Mouse (Mus musculus) layer of hippocampus, postnatal 14 days (tissue): Measurements from ENCODE around the gene Fads6. TPM values are rescaled to one million over a fixed set of nuclear protein-coding genes. Genes with fewer than 3 reads are reported as not detected.
A peak's percentile ranks its signal among the peaks of the same experiment; 100 is the strongest.

Experiments
- DNase-seq, 2 experiments: peaks; one replicate each; pipeline ENCODE4 v3.0.0; 2021 to 2022; ENCODE audit warnings: low spot score in 2 of 2, mixed read lengths in 1 of 2
- total RNA-seq, 2 experiments: library from RNA; stranded (reverse); gene quantifications; 2 replicates each; pipeline ENCODE4 v1.2.3; 2021

The Fads6 gene
- total RNA-seq, 2 experiments from 2014 or later = 10.0 to 10.2 TPM

- DNase-seq = no peak
Measured at GRCm38 (mm10) chr11:115278176-115278575, 19.3 kb downstream of the Fads6 start.

DNA sequence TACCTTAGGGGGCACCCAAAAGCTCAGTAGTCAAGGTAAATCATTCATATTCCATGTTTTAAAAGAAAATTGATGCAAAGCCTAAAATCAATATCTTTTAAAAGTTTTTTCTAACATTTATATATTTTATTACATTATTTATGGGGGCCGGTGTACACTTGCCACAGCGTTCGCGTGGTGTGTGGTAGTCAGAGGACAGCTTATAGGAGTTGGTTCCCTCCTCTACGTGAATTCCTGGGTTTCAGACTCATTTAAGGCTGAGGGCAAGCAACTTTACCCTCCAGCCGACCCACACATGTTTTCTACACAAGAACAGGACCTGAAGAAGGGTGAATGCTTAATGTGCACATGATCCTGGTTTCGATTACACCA lies 19.9 kb downstream of the Fads6 start:
- DNase-seq = no peak

DNA sequence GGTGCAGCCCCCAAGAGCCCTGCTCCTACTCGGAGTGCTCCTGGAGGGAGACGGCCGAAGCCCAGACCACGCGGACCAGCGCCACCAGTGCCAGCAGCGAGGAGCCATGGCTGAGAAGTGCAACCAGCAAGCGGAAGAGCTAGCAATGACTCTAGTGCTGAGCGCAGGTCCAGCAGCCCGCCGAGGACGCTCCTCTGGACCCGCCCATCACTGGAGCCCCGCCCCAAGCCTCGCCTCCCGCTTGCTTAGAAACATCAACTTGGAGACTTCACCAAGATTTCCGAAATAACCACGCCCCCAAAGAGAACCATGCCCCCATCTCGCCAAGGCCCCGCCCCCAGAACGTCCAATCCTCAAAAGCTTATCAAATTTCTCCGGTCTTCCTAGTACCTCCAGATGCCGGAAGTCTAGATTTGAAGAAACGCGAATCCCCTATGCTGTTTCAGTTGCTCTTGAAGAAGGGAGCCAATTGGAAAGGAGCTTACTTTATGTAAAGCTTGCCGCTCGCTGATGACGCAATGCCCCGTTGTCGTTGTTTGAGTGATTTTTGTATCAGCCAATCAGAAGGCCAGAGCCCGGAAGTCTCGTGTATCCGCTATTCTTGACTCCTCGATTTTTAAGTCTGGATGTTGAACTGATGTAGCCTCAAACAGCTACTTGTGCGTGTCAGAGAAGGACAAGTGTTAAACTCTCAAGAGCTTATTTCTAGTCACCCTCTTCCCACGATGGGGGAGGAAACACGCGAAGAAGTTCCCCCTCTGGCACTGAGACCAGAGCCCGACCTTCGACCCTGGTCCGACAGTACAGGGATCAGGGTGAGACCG lies 20.5 kb downstream of the Fads6 start, which contains the start of gene Fdxr:
Fdxr (minus strand) TSS at position 271 of the 824 bp plus-strand sequence.
- peak; percentile 95 to 99 for DNase-seq

- DNase-seq = no peak
Measured at GRCm38 (mm10) chr11:115275954-115276353, 21.5 kb downstream of the Fads6 start.

GRCm38 (mm10) chr11:115275509-115275908 lies 22.0 kb downstream of the Fads6 start:
- DNase-seq = no peak

DNA sequence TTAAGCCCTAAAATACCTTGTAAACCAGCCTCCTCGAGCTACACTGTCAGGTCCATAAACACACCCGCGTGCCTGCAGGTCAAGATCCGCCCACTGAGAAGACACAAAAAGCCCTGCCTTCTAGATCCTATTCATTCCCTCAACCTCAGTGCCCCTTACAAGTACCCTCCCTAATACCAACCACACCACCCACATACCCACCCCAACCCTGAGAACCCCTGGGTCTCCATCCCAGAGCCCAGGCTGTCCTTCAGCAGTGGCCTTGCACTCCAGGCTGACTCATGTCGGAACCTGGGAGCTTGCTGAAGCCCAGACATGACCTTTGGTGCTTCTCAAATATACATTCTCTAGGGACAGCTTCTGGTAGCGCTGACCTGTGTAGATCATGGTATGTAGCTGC lies 22.7 kb downstream of the Fads6 start:
- no peak for DNase-seq

- no peak for DNase-seq
Measured at GRCm38 (mm10) chr11:115274178-115274577, 23.3 kb downstream of the Fads6 start.

GRCm38 (mm10) chr11:115273735-115274134 lies 23.7 kb downstream of the Fads6 start:
- DNase-seq = no peak

DNA sequence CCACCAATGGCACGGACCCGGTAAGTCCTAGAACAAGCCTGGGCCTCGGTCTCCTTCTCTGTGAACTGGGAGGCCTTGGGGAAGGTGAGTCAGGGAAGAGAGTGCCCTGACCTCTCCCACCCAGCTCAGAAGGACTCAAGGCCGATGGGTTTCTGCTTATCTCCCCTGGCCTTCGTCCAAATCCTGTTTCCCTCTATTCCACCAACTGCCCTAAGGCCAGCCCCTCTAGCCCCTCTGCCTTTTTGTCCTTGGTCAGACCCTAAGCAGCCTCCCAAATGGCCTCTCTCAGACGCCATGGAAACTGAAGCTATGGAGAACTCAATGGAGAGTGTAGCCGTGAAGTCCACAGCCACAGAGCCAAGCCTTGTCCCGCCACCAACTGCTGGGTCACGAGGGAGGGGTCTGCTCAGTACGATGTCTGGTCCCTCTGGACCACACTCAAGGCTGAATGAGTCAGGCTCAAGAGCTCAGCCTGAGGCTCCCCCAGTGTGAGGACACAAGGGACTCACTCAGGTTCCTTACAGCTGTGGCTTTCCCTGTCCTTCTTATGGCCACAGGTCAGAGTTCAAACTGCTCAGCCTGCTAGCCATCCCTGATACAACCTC lies 24.5 kb downstream of the Fads6 start:
- no peak for DNase-seq

DNA sequence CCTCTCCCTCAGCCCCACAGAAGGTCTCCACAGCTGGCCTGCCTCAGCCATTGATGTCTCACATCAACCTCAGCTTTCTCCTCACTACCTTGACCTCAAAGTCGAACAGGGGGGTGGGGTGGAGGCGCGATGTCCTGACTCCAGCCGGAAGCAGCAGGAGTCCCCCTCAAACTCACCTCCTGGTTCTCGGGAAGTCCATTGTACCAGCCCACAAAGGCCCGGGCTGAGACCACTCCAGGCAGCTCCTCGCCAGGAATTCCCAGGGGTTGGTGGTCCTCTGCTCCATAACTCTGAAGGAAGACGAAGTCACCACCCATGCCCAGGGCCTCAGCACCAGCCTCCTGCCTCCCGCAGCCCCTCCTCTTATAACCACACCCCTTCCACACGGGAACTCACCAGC lies 26.0 kb downstream of the Fads6 start:
- DNase-seq = no peak

- no peak for DNase-seq
Measured at GRCm38 (mm10) chr11:115271052-115271451, 26.4 kb downstream of the Fads6 start.

GRCm38 (mm10) chr11:115270148-115270861 lies 27.2 kb downstream of the Fads6 start:
- DNase-seq = peak; percentile 87 to 89

- DNase-seq = no peak
Measured at GRCm38 (mm10) chr11:115269330-115270066, 28.0 kb downstream of the Fads6 start.

GRCm38 (mm10) chr11:115267958-115268357 lies 29.5 kb downstream of the Fads6 start:
- no peak for DNase-seq

- no peak for DNase-seq
Measured at GRCm38 (mm10) chr11:115267061-115267883, 30.2 kb downstream of the Fads6 start, which contains the start of gene Grin2c. Gene Grin2c, minus strand, starts transcription at chr11:115267243.

- DNase-seq = no peak
Measured at GRCm38 (mm10) chr11:115266400-115266778, 31.1 kb downstream of the Fads6 start.

DNA sequence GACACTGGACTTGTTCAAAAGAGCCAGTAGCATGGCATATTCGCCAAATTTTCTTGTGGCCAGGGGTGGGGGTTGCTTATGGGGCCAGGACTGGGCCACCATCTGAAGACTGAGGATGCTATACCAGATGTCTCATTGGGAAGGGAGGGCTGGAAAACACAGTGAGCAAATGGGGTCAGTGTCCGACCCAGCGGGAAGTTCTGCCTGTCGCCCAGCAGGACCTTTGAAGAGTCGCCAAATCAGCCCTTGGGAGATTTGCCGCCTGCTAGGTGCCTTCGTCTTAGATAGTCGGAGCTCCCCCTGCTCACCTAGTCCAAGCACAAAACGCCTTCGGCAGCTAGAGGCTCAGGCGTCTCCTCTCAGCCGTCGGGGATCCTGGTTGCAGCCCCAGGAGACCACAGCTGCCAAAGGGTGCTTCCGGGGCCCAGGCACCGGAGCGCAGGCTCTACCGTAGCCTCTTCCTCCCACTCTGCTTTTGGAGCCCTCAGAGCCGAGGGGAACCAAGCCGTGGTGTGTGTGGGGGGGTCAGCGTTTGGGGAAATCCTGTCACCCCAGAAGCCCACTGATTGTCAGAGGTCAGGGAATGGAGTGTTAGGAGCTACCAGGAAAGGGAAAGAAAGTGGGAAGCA lies 31.6 kb downstream of the Fads6 start:
- no peak for DNase-seq

GRCm38 (mm10) chr11:115264862-115265668 lies 32.4 kb downstream of the Fads6 start:
- no peak for DNase-seq
